Mouse (Mus musculus): ENCODE data around the gene Kansl2. TPM values are rescaled to one million over a fixed set of nuclear protein-coding genes. Genes with fewer than 3 reads are reported as not detected.

The Kansl2 gene
- polyA plus RNA-seq, 1 experiment from 2014 or later, result 152 TPM

DNA sequence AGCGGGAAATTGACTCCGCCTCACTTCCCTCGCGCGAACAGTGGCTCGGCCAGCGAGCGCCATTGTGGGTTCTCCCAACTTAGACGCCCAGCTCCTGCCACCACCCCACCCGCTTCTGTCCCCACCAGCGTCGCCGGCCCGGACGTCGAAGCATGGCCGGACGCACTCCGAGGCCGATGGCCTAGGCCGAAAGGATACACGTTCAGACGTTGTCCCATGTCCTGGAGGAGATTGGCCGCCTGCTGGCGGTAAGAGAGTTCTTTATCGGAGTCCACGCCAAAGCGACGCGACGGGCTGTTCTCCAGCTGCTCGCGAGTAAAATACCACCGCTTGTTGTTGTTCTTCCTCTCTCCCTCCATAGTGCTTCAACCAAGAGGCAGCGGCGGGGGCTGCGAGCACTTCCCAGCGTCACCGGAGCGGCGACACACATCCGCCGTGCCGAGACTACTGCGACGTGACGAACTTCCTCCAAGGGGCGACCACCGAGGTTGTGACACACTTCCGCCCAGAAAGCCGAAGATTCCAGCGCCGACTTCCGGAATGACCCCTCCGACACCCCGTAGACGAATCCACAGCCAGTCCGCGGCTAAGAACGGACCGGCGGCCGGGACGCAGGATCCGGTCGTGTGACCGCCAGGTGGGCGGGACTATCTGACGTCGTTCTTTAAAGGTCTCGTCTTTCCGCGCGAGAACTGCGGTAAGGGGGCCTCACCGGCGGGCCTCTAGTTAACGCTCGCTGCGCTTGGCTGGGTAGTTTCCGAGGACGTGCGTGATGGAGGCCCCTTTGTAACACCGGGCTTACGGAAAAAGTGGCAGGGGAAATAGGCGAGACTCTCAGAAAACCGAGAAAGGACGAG, 33.4 kb upstream of the Kansl2 start:
- peaks cover 11% of the 10 kb centered on the region; the same call in 1 of the 2 replicates for H3K36me3 ChIP-seq
- H3K27me3 ChIP-seq, result no peaks in the 10 kb centered on the region
- under 1% methylated on average over 88 of the region's 88 CpGs for WGBS
- peak overlapping the region; percentile 92 for H3K27ac ChIP-seq (replicated peaks)
- peak overlapping the region; percentile 77 for H3K4me2 ChIP-seq (replicated peaks)
- peaks cover 43% of the 10 kb centered on the region for H3K4me1 ChIP-seq
- H3K9me3 ChIP-seq, result no peaks in the 10 kb centered on the region
- peak overlapping the region; percentile 97 for H3K4me3 ChIP-seq
- peak; percentile 97 for ATAC-seq (replicated peaks)
- peak overlapping the region; percentile 92 for H3K9ac ChIP-seq (replicated peaks)

- Histone ChIP-seq H3K9ac (replicated peaks) (peak overlapping the region; percentile 87), H3K27me3 (no peaks in the 10 kb centered on the region), H3K4me2 (replicated peaks) (peak overlapping the region; percentile 69), H3K27ac (replicated peaks) (peak overlapping the region; percentile 92), H3K36me3 (peaks cover 11% of the 10 kb centered on the region; the same call in 1 of the 2 replicates), H3K9me3 (no peaks in the 10 kb centered on the region), H3K4me1 (peaks cover 44% of the 10 kb centered on the region), H3K4me3 (peak overlapping the region; percentile 97)
- no peak for ATAC-seq (replicated peaks)
- under 1% methylated on average over 15 of the region's 15 CpGs for WGBS
Observed at GRCm38 (mm10) chr15:98566973-98567277, 32.9 kb upstream of the Kansl2 start.

DNA sequence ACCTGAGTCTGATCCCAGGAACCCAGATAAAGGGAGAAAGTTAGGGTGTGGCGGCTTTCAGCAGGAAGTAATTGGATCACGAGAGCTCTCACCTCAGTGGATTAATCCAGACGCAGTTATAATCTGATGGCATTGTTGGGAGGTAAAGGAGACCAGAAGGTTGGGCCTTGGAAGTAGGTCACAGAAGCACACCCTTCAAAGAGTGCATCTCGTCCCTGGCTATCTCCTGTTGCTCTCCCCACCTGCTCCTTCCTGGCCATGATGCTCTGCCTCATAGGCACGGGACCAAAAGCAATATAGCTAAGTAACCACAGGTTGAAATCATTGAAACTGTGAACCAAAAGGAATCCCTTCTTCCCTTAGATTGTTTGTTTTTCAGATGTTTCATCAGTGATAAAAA, 23.1 kb upstream of the Kansl2 start:
- H3K36me3 ChIP-seq, result peaks cover 62% of the 10 kb centered on the region
- H3K4me2 ChIP-seq (replicated peaks), result no peak overlapping the region
- H3K27ac ChIP-seq (replicated peaks), result no peak overlapping the region
- WGBS, result 89% methylated on average over 5 of the region's 5 CpGs
- no peak overlapping the region for H3K9ac ChIP-seq (replicated peaks)
- ATAC-seq (replicated peaks), result no peak
- H3K4me1 ChIP-seq, result 0 out of 2 replicates have a peak, but pooled peaks cover 2% of the 10 kb centered on the region
- H3K27me3 ChIP-seq, result no peaks in the 10 kb centered on the region
- no peaks in the 10 kb centered on the region for H3K9me3 ChIP-seq
- no peak overlapping the region for H3K4me3 ChIP-seq

GRCm38 (mm10) chr15:98555881-98556280, 21.8 kb upstream of the Kansl2 start:
- no peaks in the 10 kb centered on the region for H3K27me3 ChIP-seq

GRCm38 (mm10) chr15:98552758-98553157, 18.7 kb upstream of the Kansl2 start:
- H3K4me1 ChIP-seq, result no peaks in the 10 kb centered on the region
- H3K9me3 ChIP-seq, result no peaks in the 10 kb centered on the region
- no peak overlapping the region for H3K27ac ChIP-seq (replicated peaks)
- 88% methylated on average over 2 of the region's 2 CpGs for WGBS
- no peak overlapping the region for H3K4me2 ChIP-seq (replicated peaks)
- no peak overlapping the region for H3K9ac ChIP-seq (replicated peaks)
- peaks cover 76% of the 10 kb centered on the region for H3K36me3 ChIP-seq
- no peak overlapping the region for H3K4me3 ChIP-seq
- ATAC-seq (replicated peaks), result no peak
- H3K27me3 ChIP-seq, result no peaks in the 10 kb centered on the region

More at GRCm38 (mm10) chr15:98555881-98556280, 21.8 kb upstream of the Kansl2 start:
- Histone ChIP-seq H3K27ac (replicated peaks) (no peak overlapping the region), H3K9ac (replicated peaks) (no peak overlapping the region), H3K4me1 (no peaks in the 10 kb centered on the region), H3K9me3 (no peaks in the 10 kb centered on the region), H3K4me3 (no peak overlapping the region), H3K36me3 (peaks cover 75% of the 10 kb centered on the region), H3K4me2 (replicated peaks) (no peak overlapping the region)
- WGBS, result 93% methylated on average over 4 of the region's 4 CpGs
- ATAC-seq (replicated peaks), result no peak

GRCm38 (mm10) chr15:98546843-98547242, 12.8 kb upstream of the Kansl2 start:
- Histone ChIP-seq H3K27ac (replicated peaks) (no peak overlapping the region), H3K9me3 (no peaks in the 10 kb centered on the region), H3K4me1 (no peaks in the 10 kb centered on the region), H3K4me3 (no peak overlapping the region), H3K27me3 (no peaks in the 10 kb centered on the region), H3K36me3 (peaks cover 85% of the 10 kb centered on the region), H3K4me2 (replicated peaks) (no peak overlapping the region), H3K9ac (replicated peaks) (no peak overlapping the region)
- WGBS, result 95% methylated on average over 5 of the region's 5 CpGs
- no peak for ATAC-seq (replicated peaks)

- Histone ChIP-seq H3K9ac (replicated peaks) (no peak overlapping the region), H3K4me2 (replicated peaks) (no peak overlapping the region), H3K4me1 (no peaks in the 10 kb centered on the region), H3K27ac (replicated peaks) (no peak overlapping the region), H3K4me3 (no peak overlapping the region), H3K27me3 (no peaks in the 10 kb centered on the region), H3K9me3 (no peaks in the 10 kb centered on the region), H3K36me3 (peaks cover 80% of the 10 kb centered on the region)
- no peak for ATAC-seq (replicated peaks)
- 95% methylated on average over 3 of the region's 3 CpGs for WGBS
Observed at GRCm38 (mm10) chr15:98545151-98545550, 11.1 kb upstream of the Kansl2 start.

- Histone ChIP-seq H3K27ac (replicated peaks) (no peak overlapping the region), H3K9ac (replicated peaks) (no peak overlapping the region), H3K36me3 (peaks cover 69% of the 10 kb centered on the region), H3K4me3 (no peak overlapping the region), H3K27me3 (no peaks in the 10 kb centered on the region), H3K9me3 (no peaks in the 10 kb centered on the region), H3K4me2 (replicated peaks) (no peak overlapping the region), H3K4me1 (no peaks in the 10 kb centered on the region)
- ATAC-seq (replicated peaks), result no peak
- WGBS, result 75% methylated on average over 4 of the region's 4 CpGs
Observed at GRCm38 (mm10) chr15:98543341-98543740, 9.3 kb upstream of the Kansl2 start.

DNA sequence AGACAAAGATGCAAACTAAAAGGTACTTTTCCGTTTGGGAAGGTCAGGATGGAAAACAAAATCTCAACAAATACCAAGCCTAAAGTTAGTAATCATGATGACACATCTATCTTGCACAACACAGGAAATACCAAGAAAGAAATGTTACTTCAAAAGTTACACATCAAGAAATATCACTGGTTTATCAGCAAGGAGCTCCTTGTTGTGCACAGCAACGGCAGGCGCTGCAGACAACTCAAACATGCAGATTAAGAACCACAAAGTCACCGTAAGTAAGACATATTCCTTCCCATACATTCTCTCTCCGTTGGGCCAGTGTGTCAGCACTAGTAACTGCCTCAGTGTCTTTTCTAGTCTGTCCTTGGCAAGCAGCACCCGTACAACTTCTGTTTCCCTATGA, 7.0 kb upstream of the Kansl2 start:
- Histone ChIP-seq H3K9me3 (no peaks in the 10 kb centered on the region), H3K4me3 (no peak overlapping the region), H3K4me1 (no peaks in the 10 kb centered on the region), H3K27me3 (no peaks in the 10 kb centered on the region), H3K9ac (replicated peaks) (no peak overlapping the region), H3K4me2 (replicated peaks) (no peak overlapping the region), H3K36me3 (peaks cover 56% of the 10 kb centered on the region), H3K27ac (replicated peaks) (no peak overlapping the region)
- ATAC-seq (replicated peaks), result no peak
- WGBS, result 94% methylated on average over 6 of the region's 6 CpGs

- Histone ChIP-seq H3K4me3 (no peak overlapping the region), H3K27me3 (no peaks in the 10 kb centered on the region), H3K4me2 (replicated peaks) (no peak overlapping the region), H3K36me3 (peaks cover 27% of the 10 kb centered on the region), H3K9ac (replicated peaks) (no peak overlapping the region), H3K4me1 (peaks cover 2% of the 10 kb centered on the region), H3K27ac (replicated peaks) (no peak overlapping the region), H3K9me3 (no peaks in the 10 kb centered on the region)
- 80% methylated on average over 4 of the region's 4 CpGs for WGBS
- ATAC-seq (replicated peaks), result no peak
Observed at GRCm38 (mm10) chr15:98537923-98538322, 3.9 kb upstream of the Kansl2 start.

GRCm38 (mm10) chr15:98536828-98537510, 2.9 kb upstream of the Kansl2 start:
- no peak for ATAC-seq (replicated peaks)
- Histone ChIP-seq H3K9ac (replicated peaks) (no peak overlapping the region), H3K36me3 (peaks cover 20% of the 10 kb centered on the region), H3K4me3 (no peak overlapping the region), H3K9me3 (no peaks in the 10 kb centered on the region), H3K4me2 (replicated peaks) (no peak overlapping the region), H3K4me1 (peaks cover 12% of the 10 kb centered on the region), H3K27ac (replicated peaks) (no peak overlapping the region), H3K27me3 (no peaks in the 10 kb centered on the region)
- 92% methylated on average over 8 of the region's 8 CpGs for WGBS

DNA sequence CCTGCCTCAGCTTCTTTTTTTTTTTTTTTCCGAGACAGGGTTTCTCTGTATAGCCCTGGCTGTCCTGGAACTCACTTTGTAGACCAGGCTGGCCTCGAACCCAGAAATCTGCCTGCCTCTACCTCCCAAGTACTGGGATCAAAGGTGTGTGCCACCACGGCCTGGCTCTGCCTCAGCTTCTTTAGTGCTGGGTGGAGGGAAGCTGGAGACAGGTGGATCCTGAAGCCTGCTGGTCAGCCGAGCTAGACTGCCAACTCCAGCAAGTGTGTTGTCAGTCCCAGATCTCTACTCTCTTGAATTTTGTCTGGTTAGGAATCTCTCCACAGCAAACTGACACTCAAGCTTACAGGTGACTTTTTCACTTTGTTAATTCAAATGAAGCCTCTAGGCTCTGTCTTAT, 1.9 kb upstream of the Kansl2 start:
- Histone ChIP-seq H3K4me3 (no peak overlapping the region), H3K27ac (replicated peaks) (no peak overlapping the region), H3K9me3 (no peaks in the 10 kb centered on the region), H3K27me3 (no peaks in the 10 kb centered on the region), H3K4me2 (replicated peaks) (no peak overlapping the region), H3K36me3 (peaks cover 18% of the 10 kb centered on the region), H3K4me1 (peaks cover 22% of the 10 kb centered on the region), H3K9ac (replicated peaks) (no peak overlapping the region)
- ATAC-seq (replicated peaks), result no peak
- 94% methylated on average over 4 of the region's 4 CpGs for WGBS

Data from forebrain, embryonic 15.5 days (tissue).